Mouse (Mus musculus) urinary bladder, postnatal 25 days (tissue): ENCODE results near the gene Magi1.

Experiments
- DNase-seq: peaks from one replicate; pipeline ENCODE4 v3.0.0; 2022; ENCODE audit warnings: low spot score

The Magi1 gene

GRCm38 (mm10) chr6:94158119-94158848 is 125.4 kb downstream of the Magi1 start:
- DNase-seq: no peak

- DNase-seq: no peak
These were observed 127.7 kb downstream of the Magi1 start for GRCm38 (mm10) chr6:94155996-94156395.

- no peak for DNase-seq
These were observed 128.7 kb downstream of the Magi1 start for GRCm38 (mm10) chr6:94154854-94155601.

GRCm38 (mm10) chr6:94152881-94153280 is 130.8 kb downstream of the Magi1 start:
- no peak for DNase-seq

GRCm38 (mm10) chr6:94150876-94151275 is 132.8 kb downstream of the Magi1 start:
- DNase-seq: no peak

- DNase-seq: no peak
These were observed 133.9 kb downstream of the Magi1 start for GRCm38 (mm10) chr6:94149800-94150199.

- DNase-seq: no peak
These were observed 137.6 kb downstream of the Magi1 start for GRCm38 (mm10) chr6:94146206-94146493.

- DNase-seq: peak; percentile 26
These were observed 138.1 kb downstream of the Magi1 start for GRCm38 (mm10) chr6:94145430-94146205.

GRCm38 (mm10) chr6:94142493-94142892 is 141.2 kb downstream of the Magi1 start:
- no peak for DNase-seq

- DNase-seq: no peak
These were observed 142.2 kb downstream of the Magi1 start for GRCm38 (mm10) chr6:94141496-94141895.

- DNase-seq: no peak
These were observed 143.7 kb downstream of the Magi1 start for GRCm38 (mm10) chr6:94139952-94140414.

- no peak for DNase-seq
These were observed 147.0 kb downstream of the Magi1 start for GRCm38 (mm10) chr6:94136693-94137092.

GRCm38 (mm10) chr6:94134159-94134558 is 149.6 kb downstream of the Magi1 start:
- DNase-seq: no peak

- DNase-seq: no peak
These were observed 151.7 kb downstream of the Magi1 start for GRCm38 (mm10) chr6:94131999-94132398.

- DNase-seq: no peak
These were observed 153.3 kb downstream of the Magi1 start for GRCm38 (mm10) chr6:94130389-94130788.

GRCm38 (mm10) chr6:94126763-94127162 is 157.0 kb downstream of the Magi1 start:
- DNase-seq: no peak

GRCm38 (mm10) chr6:94125144-94125543 is 158.6 kb downstream of the Magi1 start:
- DNase-seq: no peak

GRCm38 (mm10) chr6:94124279-94124678 is 159.4 kb downstream of the Magi1 start:
- no peak for DNase-seq

- DNase-seq: no peak
These were observed 161.1 kb downstream of the Magi1 start for GRCm38 (mm10) chr6:94122566-94123150.

- no peak for DNase-seq
These were observed 162.2 kb downstream of the Magi1 start for GRCm38 (mm10) chr6:94121488-94121887.

GRCm38 (mm10) chr6:94116434-94117432 is 167.0 kb downstream of the Magi1 start:
- no peak for DNase-seq
